Mouse (Mus musculus) lung, embryonic 16.5 days (tissue): Measurements from ENCODE around the gene Gm10277. TPM values are rescaled to one million over a fixed set of nuclear protein-coding genes. Genes with fewer than 3 reads are reported as not detected.

Experiments used
- ATAC-seq: fragments of 200-750 bp; cut with Nextera tagmentation; 2 replicates; pipeline ENCODE4 v1.8.0; 2017; ENCODE audit warnings: low read depth, mild to moderate bottlenecking, moderate library complexity
- H3K27ac ChIP-seq: fragments of 300-500 bp; sonication (generic); 2 replicates; pipeline ENCODE4 v1.5.1; 2014; ENCODE audit warnings: mild to moderate bottlenecking, control low read depth, low read length
- H3K27me3 ChIP-seq: fragments of 300-500 bp; sonication (generic); 2 replicates; pipeline ENCODE4 v1.6.1; 2014; ENCODE audit warnings: low read depth, low read length, mixed read lengths; ENCODE audit not compliant: control insufficient read depth, insufficient read depth
- H3K36me3 ChIP-seq: fragments of 300-500 bp; sonication (generic); 2 replicates; pipeline ENCODE4 v1.6.1; 2014; ENCODE audit warnings: low read length; ENCODE audit not compliant: control insufficient read depth, insufficient read depth
- H3K4me1 ChIP-seq: fragments of 300-500 bp; sonication (generic); replicated peaks from 2 replicates; pipeline ENCODE4 v1.6.1; 2014; ENCODE audit warnings: low read length, mixed read lengths; ENCODE audit not compliant: control insufficient read depth, insufficient read depth
- H3K4me2 ChIP-seq: fragments of 300-500 bp; sonication (generic); 2 replicates; pipeline ENCODE4 v1.6.1; 2014; ENCODE audit warnings: low read depth, low read length, control low read depth
- H3K4me3 ChIP-seq: fragments of 300-500 bp; sonication (generic); 2 replicates; pipeline ENCODE4 v1.5.1; 2014; ENCODE audit warnings: mild to moderate bottlenecking, low read length, control low read depth
- H3K9ac ChIP-seq: fragments of 300-500 bp; sonication (generic); 2 replicates; pipeline ENCODE4 v1.6.1; 2014; ENCODE audit warnings: low read length, control low read depth
- H3K9me3 ChIP-seq: fragments of 300-500 bp; sonication (generic); 2 replicates; pipeline ENCODE4 v1.6.1; 2016; ENCODE audit warnings: low read length; ENCODE audit not compliant: control insufficient read depth
- WGBS: fragments of 180-500 bp; shearing (Covaris S2); extraction: QIAGEN DNeasy Blood & Tissue Kit; methylation state at CpG from one replicate; pipeline ENCODE4 v1.1.7; 2014; 5-methylcytosine and 5-hydroxymethylcytosine counted together
- polyA plus RNA-seq: library from polyadenylated mRNA; unstranded; fragments of >200 nt; fragmentation: Nextera tagmentation; extraction: Ambion mirVana; gene quantifications from 2 replicates; pipeline ENCODE4 v1.2.1, GENCODE M21; 2015

Gene Gm10277
- polyA plus RNA-seq, 1 experiment from 2014 or later, result 1.8 TPM

- 82% methylated on average over 7 of the region's 7 CpGs for WGBS
- no peak overlapping the region for H3K4me3 ChIP-seq
- H3K4me2 ChIP-seq, result no peak overlapping the region
- H3K27me3 ChIP-seq, result no peaks in the 10 kb centered on the region
- peaks cover 55% of the 10 kb centered on the region for H3K4me1 ChIP-seq
- H3K9ac ChIP-seq, result no peak overlapping the region
- H3K27ac ChIP-seq, result no peak overlapping the region
- H3K36me3 ChIP-seq, result peaks cover 10% of the 10 kb centered on the region
- ATAC-seq, result no peak
- no peaks in the 10 kb centered on the region for H3K9me3 ChIP-seq
Measured at GRCm38 (mm10) chr11:77782104-77782815, 5.3 kb downstream of the Gm10277 start.

- no peak overlapping the region for H3K4me3 ChIP-seq
- peaks cover 10% of the 10 kb centered on the region for H3K36me3 ChIP-seq
- no peaks in the 10 kb centered on the region for H3K9me3 ChIP-seq
- no peak overlapping the region for H3K4me2 ChIP-seq
- 52% methylated on average over 7 of the region's 7 CpGs for WGBS
- H3K9ac ChIP-seq, result no peak overlapping the region
- H3K4me1 ChIP-seq, result peaks cover 48% of the 10 kb centered on the region
- H3K27me3 ChIP-seq, result no peaks in the 10 kb centered on the region
- no peak overlapping the region; the same call in 1 of the 2 replicates for H3K27ac ChIP-seq
- ATAC-seq, result 0 out of 2 replicates have a peak, but pooled peaks have one; percentile 36
Measured at GRCm38 (mm10) chr11:77781088-77781487, 6.5 kb downstream of the Gm10277 start.

GRCm38 (mm10) chr11:77779240-77779639, 8.3 kb downstream of the Gm10277 start:
- ATAC-seq, result no peak
- Histone ChIP-seq H3K4me1 (peaks cover 32% of the 10 kb centered on the region), H3K36me3 (peaks cover 10% of the 10 kb centered on the region), H3K9ac (no peak overlapping the region), H3K27ac (no peak overlapping the region), H3K4me3 (no peak overlapping the region), H3K9me3 (no peaks in the 10 kb centered on the region), H3K27me3 (no peaks in the 10 kb centered on the region), H3K4me2 (no peak overlapping the region)
- 63% methylated on average over 1 of the region's 1 CpGs for WGBS

- H3K27me3 ChIP-seq, result no peaks in the 10 kb centered on the region
- H3K9me3 ChIP-seq, result no peaks in the 10 kb centered on the region
- no peak overlapping the region for H3K9ac ChIP-seq
- H3K4me1 ChIP-seq, result peaks cover 19% of the 10 kb centered on the region
- no peak overlapping the region for H3K4me3 ChIP-seq
- no peak overlapping the region for H3K27ac ChIP-seq
- H3K36me3 ChIP-seq, result peaks cover 10% of the 10 kb centered on the region
- WGBS, result 89% methylated on average over 17 of the region's 17 CpGs
- H3K4me2 ChIP-seq, result no peak overlapping the region
- no peak for ATAC-seq
Measured at GRCm38 (mm10) chr11:77777937-77778336, 9.6 kb downstream of the Gm10277 start.

- no peak for ATAC-seq
- Histone ChIP-seq H3K36me3 (peaks cover 10% of the 10 kb centered on the region), H3K4me2 (no peak overlapping the region), H3K4me3 (no peak overlapping the region), H3K9me3 (no peaks in the 10 kb centered on the region), H3K4me1 (peaks cover 18% of the 10 kb centered on the region; the same call in 1 of the 2 replicates), H3K9ac (no peak overlapping the region), H3K27ac (no peak overlapping the region), H3K27me3 (no peaks in the 10 kb centered on the region)
- WGBS, result 88% methylated on average over 17 of the region's 17 CpGs
Measured at GRCm38 (mm10) chr11:77777436-77777835, 10.1 kb downstream of the Gm10277 start.

GRCm38 (mm10) chr11:77775701-77776400, 11.7 kb downstream of the Gm10277 start:
- H3K9me3 ChIP-seq, result no peaks in the 10 kb centered on the region
- H3K4me1 ChIP-seq, result peaks cover 14% of the 10 kb centered on the region
- H3K9ac ChIP-seq, result no peak overlapping the region
- no peaks in the 10 kb centered on the region for H3K27me3 ChIP-seq
- ATAC-seq, result peak; percentile 69
- 61% methylated on average over 9 of the region's 9 CpGs for WGBS
- peaks cover 10% of the 10 kb centered on the region for H3K36me3 ChIP-seq
- H3K4me2 ChIP-seq, result no peak overlapping the region
- peak overlapping the region; percentile 69 for H3K27ac ChIP-seq
- no peak overlapping the region for H3K4me3 ChIP-seq

GRCm38 (mm10) chr11:77771879-77772713, 15.5 kb downstream of the Gm10277 start:
- Histone ChIP-seq H3K4me1 (peaks cover 9% of the 10 kb centered on the region), H3K27me3 (no peaks in the 10 kb centered on the region), H3K4me2 (no peak overlapping the region), H3K4me3 (no peak overlapping the region), H3K27ac (peak overlapping the region; percentile 58), H3K9ac (no peak overlapping the region), H3K36me3 (no peaks in the 10 kb centered on the region; the same call in 1 of the 2 replicates), H3K9me3 (no peaks in the 10 kb centered on the region)
- peak; percentile 30 for ATAC-seq
- 53% methylated on average over 8 of the region's 8 CpGs for WGBS

GRCm38 (mm10) chr11:77770346-77770745, 17.2 kb downstream of the Gm10277 start:
- no peak for ATAC-seq
- H3K4me3 ChIP-seq, result no peak overlapping the region
- no peaks in the 10 kb centered on the region for H3K36me3 ChIP-seq
- H3K27me3 ChIP-seq, result no peaks in the 10 kb centered on the region
- WGBS, result 65% methylated on average over 8 of the region's 8 CpGs
- no peak overlapping the region for H3K27ac ChIP-seq
- H3K9me3 ChIP-seq, result no peaks in the 10 kb centered on the region
- no peak overlapping the region for H3K4me2 ChIP-seq
- H3K4me1 ChIP-seq, result peaks cover 24% of the 10 kb centered on the region
- H3K9ac ChIP-seq, result no peak overlapping the region

- Histone ChIP-seq H3K27ac (no peak overlapping the region), H3K36me3 (no peaks in the 10 kb centered on the region), H3K4me1 (peaks cover 33% of the 10 kb centered on the region), H3K27me3 (no peaks in the 10 kb centered on the region), H3K9ac (no peak overlapping the region), H3K4me2 (no peak overlapping the region), H3K4me3 (no peak overlapping the region), H3K9me3 (no peaks in the 10 kb centered on the region)
- no peak for ATAC-seq
- WGBS, result 75% methylated on average over 4 of the region's 4 CpGs
Measured at GRCm38 (mm10) chr11:77769496-77769895, 18.1 kb downstream of the Gm10277 start.
